ENCODE assay signal across 7 mouse cellular contexts in the genomic region with DNA sequence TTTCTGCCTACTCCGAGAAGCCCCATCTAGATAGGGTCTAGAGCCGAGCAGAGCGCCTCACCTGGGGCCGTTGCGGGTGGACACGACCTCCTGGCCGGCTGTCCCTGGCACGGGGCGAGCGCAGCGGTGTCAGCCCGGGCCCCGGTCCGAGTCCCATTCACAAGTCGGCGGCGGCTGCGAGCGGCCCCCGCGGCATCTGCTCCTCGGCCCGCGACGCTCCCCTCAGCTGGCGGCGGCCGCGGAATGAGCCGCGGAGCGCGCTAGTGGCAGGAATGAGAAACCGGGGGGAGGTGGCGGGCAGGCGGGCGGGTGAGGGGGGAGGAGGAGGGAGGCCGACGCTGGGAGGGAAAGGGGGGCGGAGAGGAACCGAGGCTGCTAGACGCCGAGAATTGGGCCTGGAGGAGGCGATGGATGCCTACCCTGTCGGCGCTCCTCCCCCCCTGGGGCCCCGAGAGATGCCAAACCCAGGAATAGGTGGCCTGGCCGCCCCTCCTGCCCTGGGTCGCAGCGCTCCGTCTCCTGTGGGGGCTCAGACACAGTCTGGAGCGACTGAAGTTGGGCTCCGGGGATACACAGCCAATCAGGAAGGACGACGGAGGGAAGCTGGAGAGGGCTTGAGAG. TPM values are rescaled to one million over a fixed set of nuclear protein-coding genes. Genes with fewer than 3 reads are reported as not detected.
DNase-seq lines count a peak whose midpoint lies in the region; ATAC-seq lines count a peak whose summit lies in the region.

No protein-coding gene starts in this region.

- peak overlapping the region; percentile 97 for H3K27ac ChIP-seq in embryonic facial prominence, embryonic 12.5 days
- H3K27ac ChIP-seq in heart, embryonic 12.5 days (ENCODE audit: poor library complexity, severe bottlenecking): peak overlapping the region; percentile 86
- peak overlapping the region; percentile 97 for H3K27ac ChIP-seq in kidney, embryonic 16.5 days (ENCODE audit: low read length)
- peak overlapping the region; percentile 60 for H3K27ac ChIP-seq in neural tube, embryonic 11.5 days (ENCODE audit: low read depth, low read length)

- DNase-seq in adrenal gland, postnatal 14 days: peak; percentile 76
- peak; percentile 54 for DNase-seq in liver
- DNase-seq in neural tube, embryonic 11.5 days (ENCODE audit: low spot score): peak; percentile 89
- DNase-seq in urinary bladder, adult 2 months (ENCODE audit: low spot score): peak; percentile 40

- WGBS in embryonic facial prominence, embryonic 12.5 days: under 1% methylated on average over 48 of the region's 55 CpGs
- WGBS in heart, embryonic 12.5 days: under 1% methylated on average over 49 of the region's 55 CpGs
- WGBS in kidney, embryonic 16.5 days: under 1% methylated on average over 51 of the region's 55 CpGs
- WGBS in neural tube, embryonic 11.5 days: 0% methylated on average over 37 of the region's 55 CpGs

- no peaks in the 10 kb centered on the region for H3K36me3 ChIP-seq in embryonic facial prominence, embryonic 12.5 days
- no peaks in the 10 kb centered on the region for H3K36me3 ChIP-seq in heart, embryonic 12.5 days
- no peaks in the 10 kb centered on the region for H3K36me3 ChIP-seq in kidney, embryonic 16.5 days (ENCODE audit: insufficient read depth, low read length)
- H3K36me3 ChIP-seq in neural tube, embryonic 11.5 days (ENCODE audit: control insufficient read depth, insufficient read depth, low read length): no peaks in the 10 kb centered on the region

- peak overlapping the region; percentile 90 for H3K4me3 ChIP-seq in embryonic facial prominence, embryonic 12.5 days
- H3K4me3 ChIP-seq in heart, embryonic 12.5 days: peak overlapping the region; percentile 68
- peak overlapping the region; percentile 87 for H3K4me3 ChIP-seq in kidney, embryonic 16.5 days (ENCODE audit: low read length)
- H3K4me3 ChIP-seq in neural tube, embryonic 11.5 days (ENCODE audit: low read depth, low read length): peak overlapping the region; percentile 78

- peak overlapping the region; percentile 99 for H3K9ac ChIP-seq in embryonic facial prominence, embryonic 12.5 days
- H3K9ac ChIP-seq in heart, embryonic 12.5 days: peak overlapping the region; percentile 81
- peak overlapping the region; percentile 96 for H3K9ac ChIP-seq in kidney, embryonic 16.5 days (replicated peaks; ENCODE audit: low read length)
- peak overlapping the region; percentile 84 for H3K9ac ChIP-seq in neural tube, embryonic 11.5 days (ENCODE audit: low read length)

- no peaks in the 10 kb centered on the region for H3K9me3 ChIP-seq in embryonic facial prominence, embryonic 12.5 days
- H3K9me3 ChIP-seq in heart, embryonic 12.5 days (replicated peaks): no peaks in the 10 kb centered on the region
- no peaks in the 10 kb centered on the region for H3K9me3 ChIP-seq in kidney, embryonic 16.5 days (ENCODE audit: low read length)
- H3K9me3 ChIP-seq in neural tube, embryonic 11.5 days (ENCODE audit: control insufficient read depth, low read length): no peaks in the 10 kb centered on the region

- H3K27me3 ChIP-seq in embryonic facial prominence, embryonic 12.5 days: no peaks in the 10 kb centered on the region
- peaks cover 13% of the 10 kb centered on the region; the same call in 1 of the 2 replicates for H3K27me3 ChIP-seq in heart, embryonic 12.5 days (replicated peaks)
- H3K27me3 ChIP-seq in kidney, embryonic 16.5 days (ENCODE audit: insufficient read depth, low read length): peaks cover 2% of the 10 kb centered on the region; the same call in 1 of the 2 replicates
- no peaks in the 10 kb centered on the region for H3K27me3 ChIP-seq in neural tube, embryonic 11.5 days (ENCODE audit: control insufficient read depth, insufficient read depth, low read length)

- H3K4me2 ChIP-seq in embryonic facial prominence, embryonic 12.5 days (replicated peaks): peak overlapping the region; percentile 78
- H3K4me2 ChIP-seq in heart, embryonic 12.5 days: peak overlapping the region; percentile 95
- H3K4me2 ChIP-seq in kidney, embryonic 16.5 days (replicated peaks; ENCODE audit: low read depth, low read length): peak overlapping the region; percentile 73
- peak overlapping the region; percentile 80 for H3K4me2 ChIP-seq in neural tube, embryonic 11.5 days (ENCODE audit: low read depth)

- H3K4me1 ChIP-seq in embryonic facial prominence, embryonic 12.5 days: peaks cover 19% of the 10 kb centered on the region; the same call in 1 of the 2 replicates
- H3K4me1 ChIP-seq in heart, embryonic 12.5 days (replicated peaks): peaks cover 8% of the 10 kb centered on the region; the same call in 1 of the 2 replicates
- H3K4me1 ChIP-seq in kidney, embryonic 16.5 days (ENCODE audit: insufficient read depth, low read length): peaks cover 17% of the 10 kb centered on the region
- no peaks in the 10 kb centered on the region; the same call in 1 of the 2 replicates for H3K4me1 ChIP-seq in neural tube, embryonic 11.5 days (ENCODE audit: control insufficient read depth, insufficient read depth, low read length)

- peak; percentile 85 for ATAC-seq in embryonic facial prominence, embryonic 12.5 days (ENCODE audit: insufficient number of reproducible peaks, insufficient read depth, low FRiP score, low TSS enrichment)
- ATAC-seq in heart, embryonic 12.5 days (ENCODE audit: insufficient number of reproducible peaks, low FRiP score): peak; percentile 78
- peak; percentile 89 for ATAC-seq in kidney, embryonic 16.5 days (ENCODE audit: low FRiP score, low TSS enrichment)
- ATAC-seq in neural tube, embryonic 11.5 days (ENCODE audit: insufficient read depth, low FRiP score, low TSS enrichment): peak; percentile 70

RNA-seq across cellular contexts. Expression of a gene that starts 0.5 kb away (rescaled TPM):
- total RNA-seq in adrenal gland, postnatal 14 days (2021): 16.3 and 17.8 TPM in 2 replicates
- 207 and 218 TPM in 2 replicates for polyA plus RNA-seq in embryonic facial prominence, embryonic 12.5 days (2016; fragmentation: Nextera tagmentation; extraction: Ambion mirVana)
- 78.8 and 84.3 TPM in 2 replicates for polyA plus RNA-seq in heart, embryonic 12.5 days (2016; fragmentation: Nextera tagmentation; extraction: Ambion mirVana)
- polyA plus RNA-seq in kidney, embryonic 16.5 days (2015; fragmentation: Nextera tagmentation; extraction: Ambion mirVana): 151 and 159 TPM in 2 replicates
- polyA plus RNA-seq in neural tube, embryonic 11.5 days (2014; fragmentation: Nextera tagmentation; extraction: Ambion mirVana): 106 and 108 TPM in 2 replicates
- 22.4 and 25.3 TPM in 2 replicates for polyA plus RNA-seq in urinary bladder, adult 2 months (2012; rRNA removed)

Comparison
In these comparisons a context has a peak if more than half of its experiments do, and no peak if none do; other contexts are left out.
1. Peak in every context shown above with its lines: DNase-seq, ATAC-seq, H3K4me3 ChIP-seq and H3K27ac ChIP-seq.